Mouse (Mus musculus): ENCODE results near the gene Lxn. TPM values are rescaled to one million over a fixed set of nuclear protein-coding genes. Genes with fewer than 3 reads are reported as not detected.
A peak's percentile ranks its signal among the peaks of the same experiment; 100 is the strongest.

Gene Lxn
- total and polyA plus RNA-seq, 2 experiments from 2014 or later = 46.0 to 130 TPM

DNA sequence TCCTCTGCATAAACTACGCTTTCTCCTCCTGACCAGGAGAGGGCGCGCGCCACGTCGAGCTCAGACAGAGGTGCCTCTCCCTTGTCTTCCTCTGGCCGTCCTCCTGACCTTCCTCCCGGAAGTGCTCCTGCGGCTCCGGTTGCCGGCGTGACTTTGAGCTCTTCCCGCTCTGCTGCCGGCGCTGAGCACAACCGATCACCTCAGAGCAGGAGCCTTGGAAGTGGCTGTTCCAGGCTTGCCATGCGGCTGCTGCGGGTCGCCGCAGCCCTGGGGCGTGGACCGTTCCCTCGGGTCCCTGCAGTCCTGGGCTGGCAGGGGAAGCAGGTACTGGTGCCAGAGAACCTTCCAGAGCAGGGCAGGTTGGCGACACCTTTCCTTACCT is 33.7 kb downstream of the Lxn start, which contains the start of gene Gfm1:
Gene Gfm1 (plus strand): TSS at position 98 of the 382 bp plus-strand sequence.
- Histone ChIP-seq H3K4me3 (ENCODE audit: low read depth, low read length) (peak within 1 kb of the TSS; percentile 96), H3K4me1 (ENCODE audit: insufficient read depth) (peaks cover 8% of the 10 kb centered on the region), H3K9me3 (ENCODE audit: low read length) (no peaks in the 10 kb centered on the region), H3K36me3 (ENCODE audit: insufficient read depth) (peaks cover 21% of the 10 kb centered on the region), H3K9ac (peak within 1 kb of the TSS; percentile 83), H3K27me3 (ENCODE audit: insufficient read depth, low read length) (no peaks in the 10 kb centered on the region), H3K27ac (ENCODE audit: low read depth, low read length) (peak within 1 kb of the TSS; percentile 62; the same call in 1 of the 2 replicates), H3K4me2 (ENCODE audit: low read depth) (peak within 1 kb of the TSS; percentile 83)
- peak; percentile 98 for ATAC-seq
- DNase-seq = peak; percentile 91
- 2% methylated on average over 24 of the region's 24 CpGs for WGBS
- peak; percentile 95 for TF ChIP-seq CTCF (IDR thresholded peaks at IDR 0.05; ENCODE audit: low read depth)

DNA sequence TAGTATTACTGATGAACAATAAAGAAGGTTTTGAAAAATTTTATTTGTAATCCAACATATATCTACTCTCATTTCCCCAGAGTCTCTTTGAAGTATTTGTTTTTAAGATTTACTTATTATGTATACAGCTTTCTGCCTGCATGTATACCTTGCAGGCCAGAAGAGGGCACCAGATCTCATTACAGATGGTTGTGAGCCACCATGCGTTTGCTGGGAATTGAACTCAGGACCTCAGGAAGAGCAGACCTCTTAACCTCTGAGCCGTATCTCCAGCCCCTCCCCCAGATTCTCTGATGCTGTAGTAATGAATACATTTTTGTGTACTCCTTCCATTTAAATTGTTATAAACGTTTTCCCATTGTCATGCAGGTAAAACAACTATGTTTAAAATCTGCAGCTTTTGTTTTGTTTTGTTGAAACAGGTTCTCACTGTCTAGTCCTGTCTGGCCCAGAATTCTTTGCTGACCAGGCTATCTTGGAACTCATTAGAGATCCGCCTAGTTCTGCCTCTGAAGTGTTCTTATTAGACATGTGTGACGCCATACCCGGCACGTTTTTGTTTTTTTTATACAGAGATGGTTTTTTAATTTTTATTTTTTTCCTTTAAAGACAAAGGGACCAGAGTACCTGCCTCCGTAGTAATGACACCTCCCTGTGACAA is 34.3 kb downstream of the Lxn start:
- Histone ChIP-seq H3K27me3 (ENCODE audit: insufficient read depth, low read length) (no peaks in the 10 kb centered on the region), H3K9ac (peak overlapping the region; percentile 83)

More for the DNA sequence above, 34.3 kb downstream of the Lxn start:
- Histone ChIP-seq H3K9me3 (ENCODE audit: low read length) (no peaks in the 10 kb centered on the region), H3K4me2 (ENCODE audit: low read depth) (peak overlapping the region; percentile 83), H3K36me3 (ENCODE audit: insufficient read depth) (peaks cover 19% of the 10 kb centered on the region), H3K4me1 (ENCODE audit: insufficient read depth) (peaks cover 8% of the 10 kb centered on the region), H3K4me3 (ENCODE audit: low read depth, low read length) (peak overlapping the region; percentile 96), H3K27ac (ENCODE audit: low read depth, low read length) (no peak overlapping the region)
- DNase-seq (no peak), ATAC-seq (peak; percentile 51)
- peak; percentile 56 for TF ChIP-seq CTCF (IDR thresholded peaks at IDR 0.05; ENCODE audit: low read depth)
- 28% methylated on average over 8 of the region's 8 CpGs for WGBS

Other genes with a start within 250 kb of the Lxn start
- gene Mlf1, start 89.8 kb downstream of the Lxn start, total RNA-seq (2014; rRNA removed) = 12.2 and 13.7 TPM in 2 replicates
- gene Mlf1, start 89.8 kb downstream of the Lxn start, polyA plus RNA-seq (2015; fragmentation: Nextera tagmentation; extraction: Ambion mirVana) = 19.5 and 21.1 TPM in 2 replicates
- gene Gm17402, start 88.8 kb downstream of the Lxn start, total RNA-seq (2014; rRNA removed) = not detected in 2 replicates
- not detected in 2 replicates for gene Gm17402, start 88.8 kb downstream of the Lxn start, polyA plus RNA-seq (2015; fragmentation: Nextera tagmentation; extraction: Ambion mirVana)
- gene Gfm1, start 33.8 kb downstream of the Lxn start, total RNA-seq (2014; rRNA removed) = 24.5 and 24.9 TPM in 2 replicates
- 18.1 and 22.0 TPM in 2 replicates for gene Gfm1, start 33.8 kb downstream of the Lxn start, polyA plus RNA-seq (2015; fragmentation: Nextera tagmentation; extraction: Ambion mirVana)
- 0.69 and 2.6 TPM in 2 replicates for gene Rarres1, start 51.6 kb upstream of the Lxn start, total RNA-seq (2014; rRNA removed)
- 2.0 and 2.4 TPM in 2 replicates for gene Rarres1, start 51.6 kb upstream of the Lxn start, polyA plus RNA-seq (2015; fragmentation: Nextera tagmentation; extraction: Ambion mirVana)
- 22.6 and 27.1 TPM in 2 replicates for gene Mfsd1, start 118.8 kb upstream of the Lxn start, total RNA-seq (2014; rRNA removed)
- gene Mfsd1, start 118.8 kb upstream of the Lxn start, polyA plus RNA-seq (2015; fragmentation: Nextera tagmentation; extraction: Ambion mirVana) = 27.3 and 29.0 TPM in 2 replicates